Mouse (Mus musculus) myocyte (in vitro differentiated cells): ENCODE results near the gene Atf6.

Experiments
- POLR2A ChIP-seq: IDR thresholded peaks from one replicate; pipeline ENCODE4 v1.6.1; 2011; ENCODE audit warnings: low read depth, mild to moderate bottlenecking, control low read depth, moderate library complexity; ENCODE audit not compliant: insufficient read length
- TCF12 ChIP-seq: IDR thresholded peaks from one replicate; pipeline ENCODE4 v1.6.1; 2011; ENCODE audit warnings: mild to moderate bottlenecking, control low read depth; ENCODE audit not compliant: poor library complexity, insufficient read depth, severe bottlenecking

GRCm38 (mm10) chr1:170800694-170801093 lies 66.9 kb downstream of the Atf6 start:
- TF ChIP-seq TCF12 (no peak), POLR2A (no peak)
